Mouse (Mus musculus): Measurements from ENCODE around the gene BC017158.

GRCm38 (mm10) chr7:128309776-128310175 lies 11.8 kb upstream of the BC017158 start:
- no peak for TF ChIP-seq CTCF (IDR thresholded peaks at IDR 0.05; ENCODE audit: borderline replicate concordance, control insufficient read depth, extremely low read depth, insufficient read depth, low read length, poor library complexity)
- TF ChIP-seq POLR2A (IDR thresholded peaks at IDR 0.05; ENCODE audit: control insufficient read depth, extremely low read depth, insufficient read depth, low read length, poor library complexity), result no peak
